Mouse (Mus musculus) right cerebral cortex, postnatal 4 days (tissue): ENCODE data around the gene Mef2d.
"Not testable (repeated sequence)": the region's sequence is repeated elsewhere in the genome, so short reads cannot be mapped to it uniquely, and the experiment has no call there.

Experiments
- DNase-seq: peaks from one replicate; pipeline ENCODE4 v3.0.0-alpha.2; 2022

The Mef2d gene

DNA sequence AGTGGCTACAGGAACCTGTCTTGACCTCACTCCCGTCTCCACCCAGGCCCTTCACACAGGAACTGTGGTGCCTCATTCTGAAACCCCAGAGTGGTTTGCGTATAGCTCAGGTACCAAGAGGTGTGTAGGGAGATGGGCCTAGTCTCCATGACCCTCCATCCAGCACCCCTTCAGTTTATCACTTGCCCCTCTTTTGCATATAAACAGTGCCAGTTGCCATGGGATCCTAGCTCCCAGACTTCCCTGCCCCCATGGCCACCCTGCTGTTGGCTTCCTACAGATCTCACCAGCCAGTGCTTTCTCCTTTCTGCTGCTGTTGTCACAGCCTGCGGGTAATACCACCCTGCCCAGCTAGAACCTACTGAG is 8.8 kb downstream of the Mef2d start:
- no peak for DNase-seq

DNA sequence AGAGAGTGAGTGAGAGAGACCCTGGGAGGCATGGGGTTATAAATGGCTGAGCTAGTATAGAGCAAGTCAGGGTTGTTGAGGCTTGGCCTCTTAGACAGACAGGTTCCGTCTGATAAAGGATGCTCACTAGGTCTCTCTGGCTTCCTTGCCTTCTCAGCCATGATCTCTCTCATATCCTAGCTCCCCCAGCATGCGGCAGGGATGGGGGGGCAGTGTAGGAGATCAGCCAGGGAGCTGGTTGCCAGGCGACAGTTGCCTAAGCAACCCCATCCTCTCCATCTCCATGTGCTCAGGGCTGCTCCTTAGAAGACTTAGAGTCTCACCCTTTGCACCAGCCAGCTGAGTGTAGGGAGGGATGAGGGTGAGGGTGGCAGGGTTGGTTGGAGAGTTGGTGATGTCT is 9.9 kb downstream of the Mef2d start:
- DNase-seq: peak; percentile 81

DNA sequence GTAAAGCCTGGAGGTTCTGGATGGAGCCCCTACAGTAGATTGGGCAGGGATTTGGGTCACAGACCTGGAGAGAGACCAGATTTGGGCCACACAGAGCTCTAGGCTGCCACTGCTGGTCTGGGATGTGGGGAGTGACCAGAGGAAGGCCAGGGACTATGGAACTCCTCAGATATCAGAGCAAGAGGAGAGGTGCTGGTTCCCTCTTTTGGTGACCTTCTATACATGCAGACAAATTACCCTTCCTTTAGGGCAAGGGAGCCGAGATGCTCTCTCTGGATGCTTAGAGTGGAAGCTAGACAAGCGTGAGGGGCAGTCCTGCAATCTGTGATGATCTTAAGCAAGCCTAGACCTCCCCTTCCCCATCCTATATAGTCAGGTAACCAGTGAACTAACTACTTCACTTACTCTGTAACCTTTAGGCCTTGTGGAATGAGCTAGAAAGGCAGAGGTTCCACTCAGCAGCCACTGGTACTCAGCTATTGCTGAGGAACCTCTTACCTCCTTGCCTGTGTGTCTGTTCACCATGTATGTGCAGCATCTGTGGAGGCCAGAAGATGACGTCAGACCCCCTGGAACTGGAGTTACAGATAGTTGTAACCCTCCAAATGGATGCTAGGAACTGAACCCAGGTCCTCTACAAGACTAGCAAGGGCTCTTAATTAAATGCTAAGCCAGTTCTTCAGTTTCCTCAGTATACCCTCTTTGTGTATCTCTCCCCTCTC is 11.3 kb downstream of the Mef2d start:
- DNase-seq: no peak

DNA sequence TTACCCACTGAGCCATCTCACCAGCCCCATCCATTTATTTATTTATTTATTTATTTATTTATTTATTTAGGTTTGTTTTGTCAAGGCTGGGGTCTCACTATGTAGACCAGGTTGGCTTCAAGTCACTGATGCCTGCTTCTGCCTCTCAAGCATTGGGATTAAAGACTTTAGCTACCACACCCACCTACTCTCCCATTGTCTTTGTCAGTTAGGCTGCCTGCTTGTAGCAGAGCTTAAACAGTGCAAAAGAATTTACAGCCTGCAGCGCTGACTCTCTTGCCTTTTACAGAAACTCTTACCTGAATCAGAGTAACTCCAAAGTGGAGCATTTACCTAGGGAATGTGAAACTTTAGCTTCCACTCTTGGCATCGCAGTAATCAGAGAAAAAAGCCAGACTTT is 12.1 kb downstream of the Mef2d start:
- no peak for DNase-seq

DNA sequence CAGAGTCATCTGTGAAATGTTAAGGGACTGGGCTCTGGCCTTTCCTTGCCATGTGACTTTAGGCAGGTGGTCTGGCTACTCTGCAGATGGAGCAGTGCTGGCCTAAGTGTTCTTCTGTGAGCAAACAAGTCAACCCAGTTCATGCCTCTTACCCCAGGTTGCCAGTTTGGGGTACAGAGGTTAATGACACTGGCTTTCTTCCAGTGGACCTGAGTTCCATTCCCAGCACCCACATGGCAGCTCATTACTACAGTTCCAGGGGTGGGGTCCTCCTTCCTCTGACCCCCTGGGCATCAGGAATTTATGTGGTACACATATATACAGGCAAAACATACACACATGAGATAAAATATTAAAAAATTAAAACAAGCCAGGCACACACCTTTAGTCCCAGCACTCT is 14.6 kb downstream of the Mef2d start:
- no peak for DNase-seq

DNA sequence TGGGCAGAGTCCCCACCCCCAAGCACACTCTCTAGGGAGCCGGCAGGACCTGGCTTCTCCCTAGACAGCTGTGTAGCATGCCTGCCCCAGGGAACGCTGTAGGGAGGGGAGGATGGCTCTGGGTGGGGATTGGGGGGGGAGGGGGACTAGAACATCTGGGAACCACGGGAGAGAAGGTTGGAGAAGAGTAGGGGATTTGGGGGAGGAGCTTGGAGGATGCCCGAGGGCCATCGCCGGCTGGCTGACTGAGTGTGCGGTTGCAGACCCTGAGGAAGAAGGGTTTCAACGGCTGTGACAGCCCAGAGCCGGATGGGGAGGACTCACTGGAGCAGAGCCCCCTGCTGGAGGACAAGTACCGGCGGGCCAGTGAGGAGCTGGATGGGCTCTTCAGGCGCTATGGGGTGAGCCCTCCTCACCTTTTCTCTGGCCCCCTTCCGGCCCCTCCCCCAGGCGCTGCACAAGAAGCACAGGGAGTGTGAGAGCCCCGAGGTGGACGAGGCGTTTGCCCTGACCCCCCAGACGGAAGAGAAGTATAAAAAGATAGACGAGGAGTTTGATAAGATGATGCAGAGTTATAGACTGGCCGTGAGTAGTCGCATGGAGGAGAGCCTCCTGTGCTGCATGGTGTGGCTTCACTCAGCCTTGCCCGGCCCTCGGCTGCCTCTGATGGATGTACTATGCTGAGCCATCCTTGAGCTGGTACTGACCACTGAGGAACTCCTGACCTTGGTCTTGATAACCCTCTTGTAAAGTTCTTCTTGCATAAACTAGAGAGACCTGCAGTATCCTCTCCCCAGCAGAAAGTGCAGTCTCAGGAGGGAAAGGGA is 15.8 kb downstream of the Mef2d start:
- DNase-seq: peak; percentile 57

DNA sequence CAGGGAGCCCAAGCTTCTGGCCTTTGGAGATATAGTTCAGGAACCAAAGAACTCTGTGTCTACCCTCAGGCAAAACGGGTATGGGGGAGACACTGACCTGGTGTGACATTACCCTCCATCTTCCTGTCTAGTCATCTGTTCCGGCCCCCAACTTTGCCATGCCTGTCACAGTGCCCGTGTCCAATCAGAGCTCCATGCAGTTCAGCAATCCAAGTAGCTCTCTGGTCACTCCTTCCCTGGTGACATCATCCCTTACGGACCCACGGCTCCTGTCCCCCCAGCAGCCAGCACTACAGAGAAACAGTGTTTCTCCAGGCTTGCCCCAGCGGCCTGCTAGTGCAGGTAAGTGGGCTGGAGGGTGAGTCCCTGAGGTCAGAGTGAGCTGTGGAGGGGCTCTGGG is 16.8 kb downstream of the Mef2d start:
- no peak for DNase-seq

DNA sequence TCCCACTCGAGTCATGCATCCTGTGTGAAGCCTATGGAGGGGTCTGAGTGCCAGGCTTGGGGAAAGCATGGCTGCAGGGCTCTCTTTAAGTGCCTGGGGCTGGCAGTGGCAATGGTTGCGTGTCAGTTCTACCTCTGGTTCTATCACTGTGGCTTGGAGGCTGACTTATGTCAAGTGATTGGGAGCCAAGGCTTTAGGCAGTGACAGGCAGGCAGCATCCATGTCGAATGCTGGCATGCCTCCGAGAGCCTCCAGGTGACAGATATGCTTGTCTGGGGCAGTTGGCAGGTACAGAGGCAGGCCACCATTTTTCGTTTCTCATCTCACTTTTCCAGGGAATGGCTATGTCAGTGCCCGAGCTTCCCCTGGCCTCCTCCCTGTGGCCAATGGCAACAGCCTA is 18.7 kb downstream of the Mef2d start:
- no peak for DNase-seq

DNA sequence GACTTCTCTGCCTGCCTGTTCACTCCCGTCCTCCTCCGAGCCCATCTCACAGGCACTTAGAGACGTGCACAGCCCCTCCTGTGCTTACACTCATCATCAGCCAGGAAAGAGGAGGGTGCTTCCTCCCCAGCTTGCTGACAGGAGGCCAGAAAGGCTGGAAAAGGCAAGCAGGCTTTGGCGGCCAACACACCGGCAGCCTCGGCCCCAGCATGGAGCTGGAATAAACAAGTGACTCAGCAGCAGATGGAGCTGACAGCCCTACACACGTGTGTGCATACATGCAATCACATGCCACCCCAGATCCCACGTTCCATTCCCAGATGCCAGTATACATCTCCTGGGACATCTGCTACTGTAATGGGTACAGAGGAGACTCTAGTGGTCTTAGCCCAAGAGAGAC is 20.1 kb downstream of the Mef2d start:
- DNase-seq: no peak

DNA sequence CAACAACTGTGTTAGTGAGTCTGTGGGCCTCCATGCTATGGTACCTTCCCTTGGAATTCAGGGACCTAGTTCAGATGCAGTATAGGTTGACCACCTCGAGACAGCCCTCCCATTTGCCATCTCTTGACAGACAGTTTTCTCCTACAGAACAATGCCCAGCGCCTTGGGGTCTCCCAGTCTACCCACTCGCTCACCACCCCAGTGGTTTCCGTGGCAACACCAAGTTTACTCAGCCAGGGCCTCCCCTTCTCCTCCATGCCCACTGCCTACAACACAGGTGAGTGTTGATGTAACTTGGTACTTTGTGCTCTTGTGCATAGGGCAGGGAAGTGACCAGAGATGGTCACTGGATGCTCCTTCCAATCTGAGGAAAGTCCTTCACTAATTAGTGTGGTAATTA is 20.6 kb downstream of the Mef2d start:
- no peak for DNase-seq

DNA sequence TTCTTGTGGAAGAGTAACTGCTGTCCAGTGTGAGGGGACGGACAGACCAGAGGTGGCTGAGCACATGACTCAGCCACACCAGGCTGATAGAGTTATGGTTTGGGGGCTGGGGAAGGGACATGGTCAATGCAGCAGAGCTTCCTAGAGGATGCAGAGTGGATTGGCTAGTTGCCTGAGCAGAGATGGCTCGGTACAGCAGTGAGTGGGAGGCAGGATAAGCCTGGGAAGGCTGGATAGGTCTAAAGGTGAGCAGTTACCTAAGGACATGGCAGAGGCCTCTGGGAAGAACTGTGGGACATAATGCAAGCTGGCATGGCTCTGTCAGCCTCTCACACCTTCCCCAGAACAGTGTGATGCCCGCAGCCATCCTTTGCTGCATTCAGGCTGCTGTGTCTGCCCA is 21.7 kb downstream of the Mef2d start:
- no peak for DNase-seq

DNA sequence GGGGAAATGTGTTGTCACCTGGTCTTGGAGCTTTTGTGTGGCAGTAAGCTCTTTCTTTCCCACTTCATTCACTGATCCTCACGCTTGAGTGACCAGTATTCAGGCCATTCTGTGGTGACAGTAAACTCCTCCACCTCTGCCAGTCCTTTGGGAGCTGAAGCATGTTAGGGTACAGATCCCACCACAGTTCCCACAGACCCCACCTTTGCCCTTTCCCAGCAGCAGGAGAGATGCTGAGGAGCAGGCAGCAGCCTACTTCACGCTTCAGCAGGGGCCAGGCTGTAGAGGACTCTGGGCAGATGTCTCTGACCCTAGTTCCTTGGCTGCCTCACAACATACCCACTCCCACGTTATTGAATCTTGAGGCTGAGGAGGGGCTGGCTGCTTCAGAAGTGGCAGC is 22.1 kb downstream of the Mef2d start:
- DNase-seq: no peak

DNA sequence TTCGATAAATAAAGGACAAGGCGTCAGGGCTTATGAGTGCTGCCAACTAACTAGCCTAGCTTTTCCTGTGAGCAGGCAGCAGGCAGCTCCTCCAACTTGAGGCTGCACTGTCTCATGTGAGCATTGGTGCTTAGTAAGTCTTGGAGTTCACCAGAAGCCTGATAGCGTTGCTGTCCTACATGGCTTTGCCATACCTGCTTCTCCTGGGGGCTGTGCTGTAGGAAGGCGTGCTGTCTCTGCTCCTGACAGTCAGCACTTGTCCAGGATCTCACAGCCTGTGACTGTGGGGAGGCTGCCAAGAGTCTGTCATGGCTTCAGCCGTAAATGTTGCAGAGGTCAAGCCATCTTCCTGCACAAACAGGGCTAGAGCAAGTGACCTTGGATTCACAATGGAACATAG is 23.9 kb downstream of the Mef2d start:
- DNase-seq: no peak

DNA sequence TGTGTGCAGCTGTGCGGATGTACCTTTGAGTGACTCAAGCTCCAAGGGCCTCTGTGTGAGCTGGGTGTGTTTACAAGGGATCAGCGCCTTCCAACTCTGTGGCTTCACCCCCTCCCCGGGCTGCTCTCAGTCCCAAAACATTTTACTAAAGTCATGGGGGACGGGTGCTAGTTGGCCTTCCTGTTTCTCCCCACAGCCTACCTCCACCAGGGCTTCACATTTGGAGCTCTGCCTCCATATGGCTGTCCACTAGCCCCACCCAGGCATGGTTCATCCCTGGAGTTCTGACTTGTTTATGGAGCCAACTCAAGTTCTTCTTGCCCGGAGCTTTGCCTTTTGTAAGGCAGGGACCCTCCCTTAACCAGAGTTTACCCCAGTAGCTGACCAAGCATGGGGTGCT is 28.2 kb downstream of the Mef2d start:
- DNase-seq: no peak

DNA sequence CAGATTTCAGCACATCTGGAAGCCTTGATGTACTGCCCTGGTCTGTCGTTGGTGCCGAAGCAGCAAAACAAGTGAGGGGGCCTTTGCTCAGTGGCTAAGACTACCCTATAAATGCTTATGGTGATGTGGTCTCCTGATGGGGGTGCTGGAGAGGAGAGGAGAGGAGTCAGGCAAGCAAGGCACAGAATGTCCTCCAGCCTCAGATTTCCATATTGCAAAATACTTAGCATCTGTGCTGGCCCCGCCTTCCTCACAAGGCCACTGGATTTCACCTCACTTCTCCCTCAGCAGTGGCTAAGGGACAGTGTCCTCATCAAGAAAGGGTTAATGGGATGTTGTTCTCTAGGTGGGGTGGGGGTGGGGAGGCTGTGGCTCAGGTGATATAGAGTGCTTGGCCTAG is 30.3 kb downstream of the Mef2d start:
- DNase-seq: no peak

DNA sequence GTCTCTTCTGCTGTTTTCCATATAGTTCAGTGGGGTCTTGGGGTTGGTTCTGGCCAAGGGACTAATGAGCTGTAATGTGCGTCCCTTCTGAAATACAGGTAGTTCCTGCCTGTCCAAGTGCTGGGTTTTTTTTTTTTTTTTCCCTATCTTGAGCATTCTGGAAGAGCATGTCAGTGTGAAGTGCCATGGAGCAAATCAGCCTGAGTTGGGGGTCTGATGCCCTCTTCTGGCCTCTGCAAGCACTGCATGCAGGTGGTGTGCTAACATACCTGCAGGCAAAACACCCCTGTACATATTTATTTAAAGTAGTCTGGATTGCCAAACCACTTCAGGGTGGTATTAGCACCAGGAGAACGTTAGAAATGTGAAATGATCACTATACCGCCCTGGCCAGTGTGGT is 31.2 kb downstream of the Mef2d start:
- DNase-seq: peak; percentile 61

DNA sequence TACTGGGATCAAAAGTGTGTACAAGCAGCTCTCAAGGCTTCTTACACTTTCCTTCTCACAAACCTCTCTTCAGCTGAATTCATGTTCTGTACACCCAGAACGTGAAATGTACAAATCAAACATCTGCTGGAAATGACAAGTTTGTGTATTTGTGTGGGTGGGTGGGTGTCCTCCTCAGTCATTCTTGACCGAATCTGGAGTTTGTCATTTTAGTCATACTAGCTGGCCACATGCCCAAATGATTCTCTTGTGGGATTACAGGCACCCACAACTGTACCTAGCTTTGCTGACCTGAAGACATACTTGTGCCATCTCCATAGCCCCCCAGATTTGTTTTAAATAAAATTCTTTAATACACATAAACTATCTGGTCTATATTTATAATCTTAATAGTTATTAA is 32.7 kb downstream of the Mef2d start:
- DNase-seq: no peak

DNA sequence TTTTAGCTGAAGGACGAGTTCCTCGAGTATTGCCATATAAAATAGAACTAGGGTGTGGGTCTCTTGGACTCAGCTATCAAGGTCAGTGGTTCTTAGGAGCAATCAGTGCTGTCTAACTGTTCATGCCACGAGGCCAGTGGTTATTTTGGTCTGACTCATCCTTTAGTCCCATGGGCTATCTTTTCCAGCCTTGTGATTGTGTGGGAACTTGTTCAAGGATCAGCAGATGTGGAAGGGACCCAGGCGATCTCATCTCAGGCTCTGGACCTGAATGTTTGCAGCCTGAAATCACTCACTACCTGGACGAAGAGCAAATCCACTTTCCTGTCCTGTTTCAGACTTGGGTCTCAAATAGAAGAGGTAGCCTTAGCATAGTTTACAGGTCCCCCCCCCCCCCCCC is 34.9 kb downstream of the Mef2d start:
- no peak for DNase-seq

DNA sequence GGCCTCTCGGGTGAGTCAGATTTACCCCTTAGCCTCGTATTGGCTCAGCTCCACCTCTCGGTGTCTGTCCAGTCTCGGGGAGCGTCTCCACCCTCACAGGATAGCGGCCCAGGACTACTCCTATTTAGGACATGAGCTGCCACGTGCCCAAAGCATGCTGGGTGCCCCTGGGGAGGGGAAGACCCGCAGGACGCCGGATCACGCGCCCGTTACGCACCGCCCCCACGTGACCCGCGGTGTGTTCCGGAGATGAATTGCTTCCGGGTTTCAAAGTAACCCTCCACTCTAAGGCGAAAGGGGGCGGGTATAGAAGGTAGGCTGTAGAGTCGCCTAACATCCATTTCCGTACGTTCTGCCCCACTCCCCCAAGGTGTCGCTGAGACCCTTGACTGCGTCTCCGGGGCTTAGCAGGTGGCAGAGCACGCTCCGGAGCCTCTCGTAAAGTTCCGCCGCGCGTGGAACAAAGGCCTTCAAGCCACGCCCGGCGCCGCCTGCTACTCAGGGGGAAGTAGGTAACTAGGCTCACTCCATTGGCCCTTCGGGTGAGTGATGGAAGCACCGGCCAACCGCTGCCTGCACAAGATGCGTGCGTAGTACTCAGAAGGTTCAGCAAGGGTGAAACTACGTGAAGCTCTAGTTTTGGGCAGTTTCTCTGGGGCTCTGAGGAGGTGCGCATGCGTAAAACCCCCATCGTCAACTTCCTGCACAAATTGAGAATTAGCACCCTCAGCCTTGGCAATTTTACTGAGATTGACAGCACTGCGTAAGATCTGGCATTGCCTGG is 35.6 kb downstream of the Mef2d start:
- peak; percentile 98 for DNase-seq

DNA sequence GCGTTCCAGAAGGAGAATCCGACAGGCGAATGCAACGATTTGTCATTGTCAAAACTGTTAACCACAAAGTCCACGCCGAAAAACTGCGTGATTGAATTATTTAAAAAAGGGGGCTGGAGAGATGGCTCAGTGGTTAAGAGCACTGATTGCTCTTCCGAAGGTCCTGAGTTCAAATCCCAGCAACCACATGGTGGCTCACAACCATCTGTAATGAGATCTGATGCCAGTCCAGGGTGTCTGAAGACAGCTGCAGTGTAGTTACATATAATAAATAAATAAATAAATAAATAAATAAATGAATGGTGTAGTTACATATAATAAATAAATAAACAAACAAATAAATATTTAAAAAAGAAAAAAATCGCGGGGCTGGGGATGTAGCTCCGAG is 36.2 kb downstream of the Mef2d start:
- DNase-seq: not testable (repeated sequence)

DNA sequence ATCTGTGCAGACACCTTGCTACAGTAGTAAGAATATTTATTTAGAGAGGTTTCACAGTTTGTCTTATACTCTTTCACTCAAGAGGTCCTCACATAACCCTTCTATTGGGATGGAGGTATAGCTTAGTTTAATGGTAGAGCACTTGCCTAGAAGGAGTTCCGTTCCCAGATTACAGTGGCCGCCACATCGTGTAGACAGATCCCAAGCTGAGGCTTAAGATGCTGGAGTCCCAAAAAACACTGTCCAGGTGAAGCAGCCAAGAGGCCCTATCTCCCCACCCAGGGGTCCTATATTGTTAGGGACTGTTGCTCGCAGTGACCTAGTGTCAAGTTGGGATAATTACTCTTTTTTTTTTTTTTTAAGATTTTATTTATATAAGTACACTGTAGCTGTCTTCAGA is 36.8 kb downstream of the Mef2d start:
- DNase-seq: no peak

DNA sequence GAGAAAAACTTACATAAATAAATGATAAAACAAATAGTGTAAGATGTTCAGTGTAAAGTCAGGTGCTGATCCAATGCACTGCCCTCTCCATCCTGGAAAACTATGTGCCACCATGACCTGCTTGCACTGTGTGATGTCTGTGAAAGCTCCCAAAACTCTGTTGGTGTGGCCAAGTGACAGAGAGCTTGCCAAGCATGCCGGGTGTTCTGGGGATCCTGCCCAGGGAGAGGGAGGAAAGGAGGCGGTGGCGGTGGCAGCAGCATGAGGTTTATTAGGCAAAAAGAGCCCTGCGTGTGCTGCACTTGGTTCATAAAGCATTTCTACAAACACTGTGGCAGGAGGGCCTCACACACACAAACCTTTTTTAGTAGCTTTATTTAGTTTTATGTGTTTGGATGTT is 39.2 kb downstream of the Mef2d start:
- peak; percentile 42 for DNase-seq

DNA sequence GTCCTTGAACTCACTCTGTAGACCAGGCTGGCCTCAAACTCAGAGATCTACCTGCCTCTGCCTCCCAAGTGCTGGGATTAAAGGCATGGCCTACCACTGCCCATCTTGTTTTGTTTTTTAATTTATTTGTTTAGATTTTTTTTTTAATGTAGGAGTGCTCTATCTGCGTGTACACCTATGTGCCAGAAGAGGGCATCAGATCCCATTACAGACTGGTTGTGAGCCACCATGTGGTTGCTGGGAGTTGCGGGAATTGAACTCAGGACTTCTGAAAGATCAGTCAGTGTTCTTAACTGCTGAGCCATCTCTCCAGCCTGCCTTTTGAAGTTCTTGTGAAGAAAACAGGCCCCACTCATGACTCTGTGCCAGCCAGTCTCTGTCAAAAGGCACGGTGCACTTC is 44.3 kb downstream of the Mef2d start:
- DNase-seq: no peak

DNA sequence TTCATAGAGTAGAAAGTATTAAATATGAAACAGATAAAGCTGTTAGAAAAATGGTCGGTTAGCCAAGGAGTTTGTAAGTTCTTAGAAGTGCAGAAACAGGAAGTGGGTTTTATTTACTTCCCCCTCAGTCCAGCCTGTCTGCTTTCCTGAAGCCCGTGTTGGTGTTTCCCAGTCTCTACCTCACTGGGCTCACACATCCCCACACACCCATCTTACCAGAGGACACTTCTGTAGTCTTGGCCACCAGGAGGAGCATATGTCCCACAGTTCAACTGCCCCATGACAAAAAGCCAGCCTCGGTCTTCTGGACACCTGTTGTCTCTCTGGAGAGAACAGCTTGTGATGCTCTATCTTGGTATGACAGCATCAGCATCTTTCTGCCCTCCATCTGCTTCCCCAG is 49.0 kb downstream of the Mef2d start:
- DNase-seq: no peak
